Mouse (Mus musculus) neutrophil, adult 5-6 weeks (primary cell): Measurements from ENCODE around the gene Baiap2l1. TPM values are rescaled to one million over a fixed set of nuclear protein-coding genes. Genes with fewer than 3 reads are reported as not detected.
"Not testable (repeated sequence)": the region's sequence is repeated elsewhere in the genome, so short reads cannot be mapped to it uniquely, and the experiment has no call there.

Experiments used
- ATAC-seq: fragments of 151-379, 151-347 bp; 2 replicates; pipeline ENCODE4 v1.8.0; 2017; ENCODE audit warnings: mild to moderate bottlenecking, moderate TSS enrichment; ENCODE audit not compliant: insufficient number of reproducible peaks, poor library complexity, low FRiP score, severe bottlenecking; ENCODE audit errors: extremely low read depth
- total RNA-seq: library from RNA; stranded (forward); fragments of 200-1000 nt; gene quantifications from 2 replicates; pipeline ENCODE4 v1.2.3, GENCODE M21; 2017

Gene Baiap2l1
- 0.12 TPM in 1 of 2 replicates, not detected in the other for total RNA-seq

DNA sequence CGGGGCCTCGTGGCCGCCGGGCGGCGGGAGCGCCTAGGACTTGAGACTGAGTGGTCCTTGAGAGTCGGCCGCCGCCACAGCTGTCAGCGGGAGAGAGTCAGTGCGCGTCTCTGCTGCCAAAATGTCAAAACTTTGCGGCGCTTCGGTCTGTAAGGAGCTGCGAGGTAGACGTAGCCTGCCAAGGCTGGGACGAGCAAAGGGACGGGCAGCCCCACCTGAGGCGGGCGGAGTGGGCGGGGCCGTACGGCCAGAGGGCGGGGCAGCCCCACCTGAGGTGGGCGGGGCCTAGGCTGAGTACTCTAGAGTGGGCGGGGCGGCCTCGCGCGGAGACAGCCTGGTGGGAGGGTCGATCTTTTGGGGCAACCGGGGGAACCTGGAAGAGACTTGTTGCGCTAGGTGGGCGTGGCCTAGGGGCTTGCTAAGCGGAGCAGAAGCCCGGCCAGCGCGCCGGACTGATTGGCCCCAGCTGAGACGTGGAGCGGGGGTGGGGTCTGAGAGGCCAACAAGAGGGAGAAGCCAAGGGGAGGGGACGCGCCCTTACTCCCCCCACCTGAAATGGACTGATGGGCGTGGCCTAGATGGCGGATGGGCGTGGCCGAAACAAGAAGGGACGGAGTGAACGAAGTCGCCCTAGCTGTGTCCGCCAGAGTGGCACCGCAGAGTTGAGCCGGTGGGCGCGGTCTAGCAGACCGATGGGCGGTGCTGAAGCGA is at the start of gene Baiap2l1:
Baiap2l1 (minus strand) TSS at position 232 of the 711 bp plus-strand sequence.
- peak; percentile 75 for ATAC-seq

DNA sequence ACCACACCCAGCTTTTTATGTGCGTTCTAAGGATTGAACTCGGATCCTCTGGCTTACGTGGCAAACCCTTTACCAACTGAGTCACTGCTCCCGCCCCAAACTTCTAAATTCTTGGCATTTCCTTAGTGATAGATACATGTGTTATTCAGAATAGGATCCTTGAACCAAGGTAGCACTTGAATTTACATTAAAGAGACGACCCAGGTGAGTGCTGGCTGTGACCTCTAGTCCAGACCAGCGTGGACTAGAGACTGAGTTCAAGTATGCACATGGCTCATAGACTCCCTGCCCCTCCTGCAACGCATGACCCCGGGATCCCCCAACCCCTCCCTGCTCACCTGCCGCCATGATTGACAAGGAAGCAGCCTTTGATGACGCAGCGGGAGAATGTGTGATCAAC is 48.3 kb upstream of the Baiap2l1 start:
- no peak for ATAC-seq

DNA sequence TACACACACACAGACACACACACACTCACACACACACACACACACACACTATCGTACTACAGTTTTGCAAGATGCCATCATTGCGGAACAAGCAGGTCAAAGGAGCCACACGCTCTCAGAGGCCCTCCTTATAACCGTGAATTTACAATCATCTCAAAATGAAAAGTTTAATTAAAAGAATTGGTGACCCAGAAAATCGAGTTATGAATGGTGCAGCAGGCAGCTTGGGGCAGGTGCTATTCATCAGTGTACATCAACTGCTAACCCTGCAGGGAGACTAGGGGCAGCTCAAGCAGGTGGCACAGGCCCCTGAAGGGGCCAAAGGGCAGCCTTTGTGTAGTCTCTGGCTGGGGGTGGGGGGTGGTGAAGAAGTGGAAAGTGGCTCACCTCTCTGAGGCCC is 42.9 kb upstream of the Baiap2l1 start:
- ATAC-seq: no peak

DNA sequence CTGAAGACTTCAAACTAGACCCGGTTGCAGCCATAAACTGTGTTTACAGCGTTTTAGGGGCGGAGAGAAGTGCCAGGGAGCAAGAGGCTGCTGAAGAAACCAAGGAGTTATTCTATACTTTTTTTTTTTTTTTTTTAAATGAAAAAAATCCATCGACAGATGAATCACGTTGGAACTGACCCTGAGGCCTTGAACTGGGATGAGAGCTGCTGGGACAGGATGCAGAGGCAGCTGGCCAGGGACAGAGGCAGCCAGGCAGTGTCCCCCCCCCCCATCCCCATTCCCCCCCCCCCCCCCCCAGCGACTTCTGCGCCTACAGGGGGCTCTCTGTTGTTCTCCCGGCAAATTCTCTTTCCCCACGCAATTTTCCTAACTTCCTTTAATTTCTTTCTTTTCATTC is 39.7 kb upstream of the Baiap2l1 start:
- ATAC-seq: no peak

DNA sequence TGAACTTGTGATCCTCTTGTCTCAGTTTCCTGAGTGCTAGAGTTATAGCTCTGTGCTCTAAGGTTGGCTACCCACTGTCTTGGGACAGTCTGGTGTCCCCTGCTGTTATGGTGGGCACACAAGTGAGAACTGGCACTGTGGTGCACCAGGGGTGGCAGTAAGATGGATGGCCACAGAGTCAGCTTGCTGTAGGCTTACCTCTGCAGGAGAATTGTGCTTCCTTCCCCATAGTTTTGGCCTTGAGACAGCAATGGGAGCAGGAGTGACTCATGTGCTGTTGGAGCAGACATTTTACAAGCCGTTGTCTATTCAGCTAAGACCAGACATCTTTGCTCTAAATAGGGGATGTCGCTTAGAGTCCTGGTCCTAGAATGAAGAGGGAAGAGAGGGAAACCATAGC is 36.2 kb upstream of the Baiap2l1 start:
- ATAC-seq: no peak

DNA sequence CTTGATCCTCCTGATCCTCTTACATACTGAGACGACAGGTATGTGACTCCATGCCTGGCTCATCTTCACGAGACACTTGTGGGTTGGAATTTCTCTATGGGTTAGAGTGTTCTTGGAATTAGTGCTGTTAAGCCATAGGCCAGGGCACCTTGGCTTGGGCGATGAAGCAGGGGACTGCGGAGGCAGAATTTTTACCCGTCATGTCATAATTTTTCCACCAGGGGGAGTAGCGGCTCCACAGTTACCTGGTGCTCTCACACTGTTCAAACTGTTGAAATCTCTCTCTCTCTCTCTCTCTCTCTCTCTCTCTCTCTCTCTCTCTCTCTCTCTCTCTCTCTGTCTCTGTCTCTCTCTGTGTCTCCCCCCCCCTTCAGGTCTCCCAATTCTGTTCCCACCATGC is 29.9 kb upstream of the Baiap2l1 start:
- no peak for ATAC-seq

DNA sequence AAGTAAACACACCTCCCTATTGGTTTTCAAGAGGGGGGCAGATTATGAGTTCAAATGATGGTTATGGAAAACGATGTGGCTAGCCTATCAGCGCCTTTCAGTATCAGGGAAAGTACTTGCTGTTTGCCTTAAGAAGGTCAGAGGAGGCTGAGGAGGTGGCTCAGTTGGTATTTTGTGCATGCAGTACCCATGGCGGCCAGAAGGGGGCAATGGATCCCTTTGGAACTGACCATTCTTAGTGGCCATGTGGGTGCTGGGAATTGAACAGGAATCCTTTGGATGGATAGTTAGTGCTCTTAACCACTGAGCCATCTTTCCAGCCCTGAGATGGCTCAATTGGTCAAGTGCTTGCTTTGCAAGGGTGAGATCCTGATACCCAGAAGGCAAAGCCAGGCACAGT is 26.0 kb upstream of the Baiap2l1 start:
- no peak for ATAC-seq

DNA sequence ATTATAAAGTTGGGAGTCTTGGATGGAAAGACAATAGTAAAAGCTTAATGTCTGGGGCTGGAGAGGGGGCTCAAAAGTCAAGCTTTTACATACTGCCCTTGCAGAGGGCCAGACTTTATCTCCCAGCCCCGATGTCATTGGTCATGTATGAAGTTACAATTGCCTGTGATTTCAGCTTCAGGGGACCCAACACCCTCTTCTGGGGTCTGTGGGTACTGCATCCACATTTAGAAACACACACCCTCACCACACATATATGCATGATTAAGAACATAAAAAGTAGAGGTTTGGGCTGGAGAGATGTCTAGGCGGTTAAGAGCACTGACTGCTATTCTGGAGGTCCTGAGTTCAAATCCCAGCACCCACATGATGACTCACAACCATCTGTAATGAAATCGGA is 23.9 kb upstream of the Baiap2l1 start:
- no peak for ATAC-seq

DNA sequence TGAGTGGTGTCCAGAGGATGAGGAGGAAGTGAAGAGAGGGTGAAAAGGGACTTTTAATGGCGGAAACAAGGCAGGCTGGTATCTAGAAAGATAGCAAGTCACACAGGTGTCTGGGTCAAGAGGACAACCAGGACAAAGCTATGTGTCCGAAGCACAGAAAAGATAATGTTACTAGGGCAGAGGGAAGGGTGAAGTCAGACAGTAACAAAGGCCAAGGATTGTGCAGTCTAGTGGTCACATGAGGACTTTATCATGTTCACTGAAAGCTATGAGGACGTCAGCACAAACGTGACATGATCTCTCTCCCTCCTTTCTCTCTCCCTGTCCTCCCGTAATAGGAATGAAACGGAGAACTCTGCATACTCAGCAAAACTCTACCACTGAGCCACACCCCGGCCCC is 22.8 kb upstream of the Baiap2l1 start:
- ATAC-seq: no peak

DNA sequence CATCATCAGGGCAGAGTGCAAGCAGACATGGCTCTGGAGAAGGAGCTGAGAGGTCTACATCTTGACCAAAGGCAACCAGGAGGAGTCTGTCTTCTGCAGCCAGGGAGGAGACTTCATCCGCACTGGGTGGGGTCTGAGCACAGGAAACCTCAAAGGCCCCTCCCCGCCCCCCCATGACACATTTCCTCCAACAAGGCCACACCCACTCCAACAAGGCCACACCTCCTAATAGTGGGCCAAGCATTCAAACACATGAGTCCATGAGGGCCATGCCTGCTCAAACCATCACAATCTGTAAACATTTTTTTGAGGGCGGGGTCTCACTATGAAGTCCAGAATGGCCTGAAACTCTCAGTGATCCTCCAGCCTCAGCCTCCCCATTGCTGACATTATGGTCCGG is 21.5 kb upstream of the Baiap2l1 start:
- ATAC-seq: no peak

DNA sequence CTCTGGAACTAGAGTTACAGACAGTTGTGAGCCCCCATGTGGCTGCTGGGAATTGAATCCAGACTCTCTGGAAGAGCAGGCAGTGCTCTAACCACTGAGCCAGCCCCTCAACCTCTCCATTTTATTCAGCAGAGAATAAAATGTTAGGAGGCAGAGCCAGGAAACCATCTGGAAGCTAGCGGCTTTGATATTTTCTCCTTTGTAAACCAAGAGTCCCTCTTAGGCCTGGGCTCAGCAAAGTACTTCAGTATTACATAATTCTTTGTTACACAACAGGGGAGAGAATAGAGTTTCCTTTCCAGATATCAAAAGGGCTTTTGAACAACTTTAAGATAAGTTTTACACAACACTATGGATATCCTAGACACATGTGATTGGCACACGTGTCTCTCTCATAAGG is 15.0 kb upstream of the Baiap2l1 start:
- ATAC-seq: no peak

DNA sequence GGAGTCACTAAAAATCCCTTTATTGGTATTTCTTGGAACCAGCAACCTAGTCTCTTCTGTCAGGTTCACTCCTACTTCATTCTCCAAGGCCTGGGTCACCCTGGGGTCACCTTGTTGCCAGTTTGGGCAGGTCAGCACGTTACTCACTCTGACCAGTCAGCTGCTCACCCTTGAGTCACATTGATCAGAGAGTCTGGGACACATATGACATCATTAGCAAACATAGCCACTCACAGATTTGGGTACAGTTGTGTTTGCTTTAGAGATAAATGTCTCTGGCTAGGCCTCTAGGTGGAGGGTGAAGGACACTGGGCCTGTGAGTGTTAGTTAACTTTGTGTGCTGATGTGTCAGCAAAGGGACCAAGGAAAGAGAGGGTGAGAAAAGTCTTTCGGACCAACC is 14.3 kb upstream of the Baiap2l1 start:
- ATAC-seq: no peak

DNA sequence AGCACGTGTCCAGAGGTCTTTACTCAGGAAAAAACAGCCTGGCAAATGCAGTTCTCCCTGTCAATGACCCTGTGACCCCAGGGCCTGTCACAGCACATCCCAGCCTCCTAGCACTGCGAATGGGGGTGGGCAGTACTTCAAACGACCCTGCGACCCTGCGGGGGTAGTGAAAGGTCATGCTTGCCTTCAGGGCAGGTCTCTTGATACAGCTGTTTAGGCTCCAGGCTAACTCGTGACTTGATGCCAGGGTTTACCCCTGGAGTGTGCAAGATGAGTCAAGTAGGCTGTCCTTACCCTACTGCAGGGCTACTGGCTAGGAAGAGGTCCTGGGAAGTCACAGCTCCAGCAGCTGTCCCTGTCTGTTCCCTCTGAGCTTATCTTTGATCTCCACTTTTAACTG is 13.1 kb upstream of the Baiap2l1 start:
- no peak for ATAC-seq

DNA sequence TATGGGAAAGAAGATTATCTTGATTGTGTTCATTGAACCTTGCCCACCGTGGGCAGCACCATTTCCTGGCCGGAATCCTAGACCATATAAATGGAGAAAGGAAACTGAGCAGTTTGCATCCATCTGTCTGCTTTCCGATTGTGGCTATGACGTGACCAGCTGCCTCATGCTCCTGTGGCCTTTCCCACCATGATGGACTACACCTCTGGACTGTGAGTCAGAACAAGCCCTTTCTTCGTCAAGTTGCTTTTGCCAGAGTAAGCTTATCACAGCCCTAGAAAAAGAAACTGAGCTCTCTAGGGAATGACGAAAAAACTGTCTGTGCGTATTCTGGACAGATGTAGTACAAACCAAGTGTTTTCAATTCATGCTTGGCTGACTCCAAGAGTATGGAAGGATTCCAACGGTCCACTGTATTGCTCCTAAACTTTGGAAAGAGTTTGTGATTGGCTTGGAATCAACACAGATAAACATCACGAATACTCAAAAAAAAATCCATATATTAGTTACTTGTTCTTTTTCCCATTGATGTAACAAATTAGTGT is 10.8 kb upstream of the Baiap2l1 start:
- ATAC-seq: no peak

DNA sequence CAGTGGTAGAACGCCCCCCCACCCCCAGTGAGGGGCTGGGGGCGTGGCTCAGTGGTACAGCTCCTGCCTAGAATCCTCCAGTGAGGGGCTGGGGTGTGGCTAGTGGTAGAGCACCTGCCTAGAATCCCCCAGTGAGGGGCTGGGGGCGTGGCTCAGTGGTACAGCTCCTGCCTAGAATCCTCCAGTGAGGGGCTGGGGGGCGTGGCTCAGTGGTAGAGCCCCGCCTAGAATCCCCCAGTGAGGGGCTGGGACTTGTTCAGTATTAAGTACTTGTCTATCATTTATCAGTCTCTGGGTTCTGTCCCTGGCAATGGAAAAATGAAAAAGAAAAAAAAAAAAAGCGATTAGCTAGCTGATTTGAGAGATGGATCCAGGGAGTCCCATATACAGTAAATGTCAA is 8.6 kb upstream of the Baiap2l1 start:
- not testable (repeated sequence) for ATAC-seq

DNA sequence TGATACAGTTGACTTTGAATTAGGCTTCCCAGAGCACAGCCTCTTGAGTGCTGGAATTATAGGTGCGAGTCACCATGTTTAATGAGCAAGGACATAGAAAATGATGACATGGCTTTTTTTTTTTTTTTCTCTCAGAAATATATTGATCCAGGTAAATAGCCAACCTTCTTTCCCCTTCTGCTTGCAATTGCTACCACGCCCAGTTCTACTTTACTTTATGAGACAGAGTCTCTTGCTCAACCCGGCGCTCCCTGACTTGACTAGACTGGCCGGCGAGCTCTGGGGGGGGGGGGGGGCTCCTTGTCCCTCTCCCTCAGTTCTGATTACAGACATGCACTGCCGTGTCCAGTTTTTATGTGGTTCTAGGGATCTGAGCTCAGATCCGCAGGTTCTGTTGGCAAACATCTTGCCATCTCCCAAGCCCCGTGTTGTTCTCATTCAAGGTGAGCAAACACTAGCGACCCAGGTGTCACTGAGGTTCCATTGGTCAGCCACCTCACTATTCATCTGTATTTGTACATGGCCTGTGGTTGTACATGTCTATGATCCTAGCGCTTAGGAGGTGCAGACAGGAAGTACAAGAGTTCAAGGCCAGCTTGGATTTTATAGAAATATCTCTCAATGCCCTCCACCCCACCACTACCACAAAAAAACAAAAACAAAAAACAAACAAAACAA is 6.9 kb upstream of the Baiap2l1 start:
- no peak for ATAC-seq

DNA sequence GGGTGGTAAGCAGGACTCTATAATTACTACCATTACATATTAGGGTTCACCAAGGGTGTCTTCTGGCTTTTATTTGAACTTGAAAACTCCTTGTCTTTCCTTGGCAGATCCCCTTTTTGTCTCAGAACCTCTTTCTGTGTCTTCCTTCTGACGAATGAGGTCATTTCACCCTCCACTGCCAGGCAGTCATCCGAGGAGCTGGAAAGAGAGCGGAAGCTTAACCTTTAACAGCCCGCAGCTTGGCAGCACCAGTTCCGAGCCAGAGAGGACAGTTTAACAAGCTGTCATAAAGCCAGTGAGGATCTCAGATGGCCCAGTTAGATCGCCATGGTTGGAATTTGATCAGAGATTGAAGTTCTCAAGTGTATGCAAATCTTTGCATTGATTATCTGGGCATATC is 2.4 kb upstream of the Baiap2l1 start:
- no peak for ATAC-seq

DNA sequence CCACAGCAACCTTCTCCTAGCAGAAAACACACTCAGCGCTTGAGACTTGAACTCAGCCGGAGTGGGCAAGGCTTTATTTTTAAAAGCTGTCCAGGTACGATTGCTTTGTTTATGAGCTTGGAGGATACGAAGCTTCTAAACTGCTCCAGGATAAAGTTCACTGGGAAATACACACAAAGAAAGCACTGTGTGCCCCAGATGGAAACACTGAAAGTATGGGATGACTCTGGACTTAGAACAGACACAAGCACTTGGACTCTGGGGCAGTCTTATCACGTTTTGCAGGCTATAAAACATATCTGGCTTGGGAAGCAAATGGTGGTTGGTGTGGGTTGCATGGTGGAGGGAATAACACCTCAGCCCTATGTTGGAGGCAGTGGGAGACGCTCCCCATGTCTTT is 2.0 kb upstream of the Baiap2l1 start:
- ATAC-seq: no peak

DNA sequence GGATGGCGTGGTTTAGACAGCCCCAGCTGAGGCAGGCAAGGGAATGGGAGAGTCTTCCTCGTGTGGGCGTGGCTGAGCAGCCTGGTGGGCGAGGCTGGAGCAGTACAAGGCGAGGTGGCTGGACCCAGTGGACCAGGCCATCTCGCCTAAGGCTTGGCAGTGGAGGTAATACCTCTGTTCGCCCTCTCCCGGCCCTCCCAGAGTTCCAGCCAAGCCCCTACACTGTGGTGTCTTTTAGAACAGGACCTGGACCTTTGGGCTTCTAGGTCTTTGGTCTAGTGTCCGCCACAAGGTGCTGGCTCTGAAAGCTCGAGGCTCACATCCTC is 643 bp upstream of the Baiap2l1 start:
- no peak for ATAC-seq

DNA sequence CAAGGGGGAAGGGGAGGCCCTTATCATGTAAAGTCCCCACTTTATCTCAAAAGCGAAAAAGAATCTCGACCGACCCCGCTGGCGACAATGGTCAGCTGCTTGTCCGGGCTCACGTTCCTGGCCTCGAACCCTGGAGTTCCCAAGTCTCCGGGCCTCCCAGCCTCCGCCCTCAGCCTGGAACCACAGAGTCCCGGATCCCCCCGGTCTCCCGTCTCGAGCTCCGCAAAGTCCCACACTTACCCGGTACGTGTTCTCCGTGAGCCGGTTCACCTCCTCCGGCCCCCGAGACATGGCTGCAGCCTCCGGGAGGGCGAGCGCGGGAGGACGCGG is 396 bp downstream of the Baiap2l1 start:
- no peak for ATAC-seq
